In the genomic region with DNA sequence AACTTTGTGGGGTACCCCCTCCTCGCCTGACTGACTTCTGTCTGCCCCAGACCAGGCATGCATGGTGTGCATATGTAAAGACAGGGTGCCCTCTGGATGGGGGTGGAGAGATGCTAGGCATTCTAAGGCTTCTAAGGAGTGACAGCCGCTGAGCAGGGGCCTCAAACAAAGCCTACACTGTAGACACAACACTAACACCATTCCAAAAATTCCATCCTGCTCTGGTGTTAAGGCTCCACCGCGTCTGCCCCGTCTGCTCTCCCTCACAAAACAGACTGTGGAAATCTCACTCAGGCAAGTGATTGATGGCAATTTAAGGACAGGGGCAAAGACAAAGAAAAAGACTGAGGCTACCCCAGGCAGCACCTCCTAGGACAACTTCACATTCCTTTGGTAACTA, we compare ENCODE assay signal across 19 mouse cellular contexts.
DNase-seq lines count a peak whose midpoint lies in the region; ATAC-seq and TF ChIP-seq lines count a peak whose summit lies in the region.
"Had no signal": no experiment of that assay in that cellular context is flagged by ENCODE, and none has a peak within 500 bp of the region (broad histone marks: within the 10 kb centered on the region; RNA-seq: fewer than 3 reads in every experiment).

No protein-coding gene starts in this region.

- DNase-seq in heart, postnatal 10 days: no peak
- DNase-seq in lung, embryonic 14.5 days: peak; percentile 40
- no peak for DNase-seq in lung, adult 2 months
- DNase-seq in embryonic facial prominence, embryonic 14.5 days (ENCODE audit: low spot score): peak; percentile 53
- DNase-seq in limb, embryonic 14.5 days (ENCODE audit: low spot score): no peak
- DNase-seq in spleen, postnatal 36 days (ENCODE audit: low spot score in 2 of 2): no peak
- no peak for DNase-seq in cerebellum, postnatal 25 days
- DNase-seq: adrenal gland, adult 2 months; cerebellum, adult 2 months; kidney, postnatal 25 days; layer of hippocampus, adult 9-11 months had no signal

- intact Hi-C loops in heart, postnatal 10 days (cut with DNase I): loop anchor here (5.0 kb wide), 1 partner anchor 178 kb away; no protein-coding TSS in a partner anchor

- 11% methylated on average over 5 of the region's 5 CpGs for WGBS in heart, embryonic 12.5 days
- WGBS in lung, embryonic 14.5 days: 6% methylated on average over 5 of the region's 5 CpGs
- 17% methylated on average over 5 of the region's 5 CpGs for WGBS in lung, adult 2 months
- 10% methylated on average over 5 of the region's 5 CpGs for WGBS in embryonic facial prominence, embryonic 14.5 days
- 9% methylated on average over 5 of the region's 5 CpGs for WGBS in limb, embryonic 14.5 days

- no peaks in the 10 kb centered on the region for H3K36me3 ChIP-seq in heart, embryonic 12.5 days
- no peaks in the 10 kb centered on the region for H3K36me3 ChIP-seq in lung, embryonic 14.5 days (ENCODE audit: insufficient read depth)
- H3K36me3 ChIP-seq in embryonic facial prominence, embryonic 14.5 days (ENCODE audit: control insufficient read depth, insufficient read depth, low read length): no peaks in the 10 kb centered on the region
- no peaks in the 10 kb centered on the region for H3K36me3 ChIP-seq in limb, embryonic 14.5 days (ENCODE audit: control insufficient read depth, insufficient read depth, low read length)
- H3K36me3 ChIP-seq: G1E; intestine, embryonic 15.5 days; liver, embryonic 12.5 days; neural tube, embryonic 15.5 days; stomach, embryonic 15.5 days had no signal

- peaks cover 11% of the 10 kb centered on the region for H3K4me1 ChIP-seq in heart, embryonic 12.5 days (replicated peaks)
- H3K4me1 ChIP-seq in lung, embryonic 14.5 days (ENCODE audit: insufficient read depth): peaks cover 4% of the 10 kb centered on the region
- H3K4me1 ChIP-seq in lung, adult 2 months (ENCODE audit: control insufficient read depth, insufficient read depth, low read length): no peaks in the 10 kb centered on the region
- peaks cover 4% of the 10 kb centered on the region; the same call in 1 of the 2 replicates for H3K4me1 ChIP-seq in embryonic facial prominence, embryonic 14.5 days (ENCODE audit: control insufficient read depth, insufficient read depth, low read length)
- peaks cover 4% of the 10 kb centered on the region; the same call in 1 of the 2 replicates for H3K4me1 ChIP-seq in limb, embryonic 14.5 days (ENCODE audit: control insufficient read depth, insufficient read depth, low read length)
- H3K4me1 ChIP-seq: intestine, embryonic 15.5 days; liver, embryonic 12.5 days; megakaryocyte, embryonic 14.5 days; neural tube, embryonic 15.5 days; stomach, embryonic 15.5 days had no signal

- ATAC-seq in heart, embryonic 12.5 days (ENCODE audit: insufficient number of reproducible peaks, low FRiP score): peak; percentile 53; the same call in 1 of the 2 replicates
- ATAC-seq in lung, embryonic 14.5 days (ENCODE audit: insufficient read depth): peak; percentile 52; the same call in 1 of the 2 replicates
- ATAC-seq in embryonic facial prominence, embryonic 14.5 days (ENCODE audit: low read depth): peak; percentile 67; the same call in 1 of the 2 replicates
- 0 out of 2 replicates have a peak, but pooled peaks have one; percentile 47 for ATAC-seq in limb, embryonic 14.5 days (ENCODE audit: low FRiP score, low read depth)
- ATAC-seq: intestine, embryonic 15.5 days; liver, embryonic 12.5 days; lung, postnatal 0 days had no signal

- H3K27me3 ChIP-seq in heart, embryonic 12.5 days (replicated peaks): no peaks in the 10 kb centered on the region
- 0 out of 2 replicates have a peak, but pooled peaks cover 3% of the 10 kb centered on the region for H3K27me3 ChIP-seq in lung, embryonic 14.5 days (ENCODE audit: insufficient read depth, low read length)
- no peaks in the 10 kb centered on the region for H3K27me3 ChIP-seq in embryonic facial prominence, embryonic 14.5 days (replicated peaks; ENCODE audit: control insufficient read depth, insufficient read depth, low read length)
- H3K27me3 ChIP-seq in limb, embryonic 14.5 days (ENCODE audit: control insufficient read depth, insufficient read depth, low read length): no peaks in the 10 kb centered on the region
- H3K27me3 ChIP-seq: intestine, embryonic 15.5 days; liver, embryonic 12.5 days; megakaryocyte, embryonic 14.5 days; neural tube, embryonic 15.5 days; stomach, embryonic 15.5 days had no signal

- TF ChIP-seq POLR2A in lung, adult 2 months (IDR thresholded peaks at IDR 0.05; ENCODE audit: borderline replicate concordance, extremely low read depth, low read depth, low read length): no peak
- no peak for TF ChIP-seq POLR2A in limb, embryonic 14.5 days (IDR thresholded peaks at IDR 0.05; ENCODE audit: borderline replicate concordance, extremely low read depth, insufficient read depth, insufficient read length)

- 0 out of 2 replicates have a peak, but pooled peaks cover 4% of the 10 kb centered on the region for H3K9me3 ChIP-seq in heart, embryonic 12.5 days (replicated peaks)
- H3K9me3 ChIP-seq in lung, embryonic 14.5 days (ENCODE audit: low read depth, low read length): no peaks in the 10 kb centered on the region
- no peaks in the 10 kb centered on the region for H3K9me3 ChIP-seq in embryonic facial prominence, embryonic 14.5 days (ENCODE audit: control insufficient read depth, low read length)
- no peaks in the 10 kb centered on the region for H3K9me3 ChIP-seq in limb, embryonic 14.5 days (ENCODE audit: control insufficient read depth, low read length)
- H3K9me3 ChIP-seq: intestine, embryonic 15.5 days; liver, embryonic 12.5 days; neural tube, embryonic 15.5 days; stomach, embryonic 15.5 days had no signal

- H3K27ac ChIP-seq in heart, embryonic 12.5 days (ENCODE audit: poor library complexity, severe bottlenecking): peak overlapping the region; percentile 62
- no peak overlapping the region for H3K27ac ChIP-seq in lung, embryonic 14.5 days (ENCODE audit: low read depth)
- no peak overlapping the region for H3K27ac ChIP-seq in embryonic facial prominence, embryonic 14.5 days (replicated peaks; ENCODE audit: low read depth, low read length)
- no peak overlapping the region for H3K27ac ChIP-seq in limb, embryonic 14.5 days (replicated peaks; ENCODE audit: low read depth, low read length)
- H3K27ac ChIP-seq: intestine, embryonic 15.5 days; liver, embryonic 12.5 days; neural tube, embryonic 15.5 days; stomach, embryonic 15.5 days had no signal

- no peak for TF ChIP-seq CTCF in lung, embryonic 14.5 days (IDR thresholded peaks at IDR 0.05; ENCODE audit: low read depth)
- TF ChIP-seq CTCF in lung, adult 2 months (IDR thresholded peaks at IDR 0.05; ENCODE audit: insufficient read depth, low read length): no peak

- no peak overlapping the region for H3K4me3 ChIP-seq in heart, embryonic 12.5 days
- no peak overlapping the region for H3K4me3 ChIP-seq in lung, embryonic 14.5 days (ENCODE audit: low read depth, low read length)
- no peak overlapping the region for H3K4me3 ChIP-seq in lung, adult 2 months (replicated peaks; ENCODE audit: extremely low read depth, low read depth, low read length)
- no peak overlapping the region for H3K4me3 ChIP-seq in embryonic facial prominence, embryonic 14.5 days (ENCODE audit: low read depth, low read length)
- no peak overlapping the region for H3K4me3 ChIP-seq in limb, embryonic 14.5 days (replicated peaks; ENCODE audit: low read length)
- H3K4me3 ChIP-seq: intestine, embryonic 15.5 days; liver, embryonic 12.5 days; neural tube, embryonic 15.5 days; stomach, embryonic 15.5 days had no signal

- no peak overlapping the region for H3K9ac ChIP-seq in heart, embryonic 12.5 days
- no peak overlapping the region for H3K9ac ChIP-seq in lung, embryonic 14.5 days
- no peak overlapping the region for H3K9ac ChIP-seq in embryonic facial prominence, embryonic 14.5 days (ENCODE audit: low read depth, low read length)
- no peak overlapping the region for H3K9ac ChIP-seq in limb, embryonic 14.5 days (ENCODE audit: low read depth, low read length, severe bottlenecking)
- H3K9ac ChIP-seq: intestine, embryonic 15.5 days; liver, embryonic 12.5 days; neural tube, embryonic 15.5 days; stomach, embryonic 15.5 days had no signal

- H3K4me2 ChIP-seq in heart, embryonic 12.5 days: peak overlapping the region; percentile 33; the same call in 1 of the 2 replicates
- no peak overlapping the region for H3K4me2 ChIP-seq in lung, embryonic 14.5 days
- no peak overlapping the region for H3K4me2 ChIP-seq in embryonic facial prominence, embryonic 14.5 days (ENCODE audit: low read depth, low read length)
- no peak overlapping the region for H3K4me2 ChIP-seq in limb, embryonic 14.5 days (replicated peaks; ENCODE audit: low read depth, low read length, severe bottlenecking)
- H3K4me2 ChIP-seq: intestine, embryonic 15.5 days; liver, embryonic 12.5 days; neural tube, embryonic 15.5 days; stomach, embryonic 15.5 days had no signal

Comparison
In these comparisons a context has a peak if more than half of its experiments do, and no peak if none do; other contexts are left out.
1. DNase-seq: peak in lung, embryonic 14.5 days (single experiment) and embryonic facial prominence, embryonic 14.5 days (single experiment); none in heart, postnatal 10 days (0 of 2), lung, adult 2 months (single experiment), limb, embryonic 14.5 days (single experiment), spleen, postnatal 36 days (0 of 2) and cerebellum, postnatal 25 days (0 of 2).
2. Peak in every context shown above with its lines, with median percentiles within 50 percentile points of each other: ATAC-seq.